Mouse (Mus musculus) MEL (cell line): ENCODE data around the gene Glrx3. TPM values are rescaled to one million over a fixed set of nuclear protein-coding genes. Genes with fewer than 3 reads are reported as not detected.
"Not testable (repeated sequence)": the region's sequence is repeated elsewhere in the genome, so short reads cannot be mapped to it uniquely, and the experiment has no call there.

Experiments used
- DNase-seq: peaks from one replicate; pipeline ENCODE4 v3.0.0; 2011; ENCODE audit warnings: low read depth, low spot score
- H3K27ac ChIP-seq: 2 replicates; pipeline ENCODE4 v1.5.1; 2012; ENCODE audit warnings: low read depth, mild to moderate bottlenecking, control low read depth, low read length, moderate library complexity; ENCODE audit not compliant: control insufficient read depth
- H3K27me3 ChIP-seq, 2 experiments: fragments of 150-350 bp in 1 of 2; sonication (generic) in 1 of 2; 2 replicates each; pipeline ENCODE4 v1.6.1; 2012; ENCODE audit warnings: low read length in 2 of 2, mild to moderate bottlenecking in 2 of 2, improper control_type of control experiment in 1 of 2, moderate library complexity in 1 of 2; ENCODE audit not compliant: insufficient read depth in 2 of 2, control insufficient read depth in 1 of 2
- H3K36me3 ChIP-seq, 2 experiments: 2 replicates each; pipeline ENCODE4 v1.6.1; 2012 to 2014; ENCODE audit warnings: low read length in 2 of 2, improper control_type of control experiment in 1 of 2, inconsistent platforms in 1 of 2, mild to moderate bottlenecking in 1 of 2; ENCODE audit not compliant: insufficient read depth in 2 of 2, control insufficient read depth in 1 of 2
- H3K4me1 ChIP-seq, 2 experiments: fragments of 150-350 bp in 1 of 2; sonication (generic) in 1 of 2; 2 replicates each; pipeline ENCODE4 v1.6.1; 2012; ENCODE audit warnings: low read length in 2 of 2, improper control_type of control experiment in 1 of 2, mild to moderate bottlenecking in 1 of 2; ENCODE audit not compliant: insufficient read depth in 2 of 2, control insufficient read depth in 1 of 2
- H3K4me3 ChIP-seq, 2 experiments: fragments of 150-350 bp in 1 of 2; sonication (generic) in 1 of 2; 2 replicates each; pipeline ENCODE4 v1.5.1; 2012; ENCODE audit warnings: low read depth in 2 of 2, low read length in 2 of 2, mild to moderate bottlenecking in 2 of 2, moderate library complexity in 2 of 2, control low read depth in 1 of 2, improper control_type of control experiment in 1 of 2; ENCODE audit not compliant: control insufficient read depth in 1 of 2, insufficient read depth in 1 of 2
- H3K79me2 ChIP-seq: 2 replicates; pipeline ENCODE4 v1.6.1; 2012; ENCODE audit warnings: mild to moderate bottlenecking, low read length, moderate library complexity; ENCODE audit not compliant: control insufficient read depth, poor library complexity, insufficient read depth
- H3K9ac ChIP-seq: 2 replicates; pipeline ENCODE4 v1.6.1; 2012; ENCODE audit warnings: low read depth, mild to moderate bottlenecking, control low read depth, low read length, moderate library complexity; ENCODE audit not compliant: control insufficient read depth, poor library complexity, severe bottlenecking
- H3K9me3 ChIP-seq: fragments of 150-350 bp; sonication (generic); replicated peaks from 2 replicates; pipeline ENCODE4 v1.6.1; 2012; ENCODE audit warnings: mild to moderate bottlenecking, low read length, improper control_type of control experiment, moderate library complexity; ENCODE audit not compliant: insufficient read depth
- E2F4 ChIP-seq: IDR thresholded peaks from 2 replicates; pipeline ENCODE4 v1.6.1; 2011; ENCODE audit warnings: low read depth, low read length, improper control_type of control experiment, borderline replicate concordance
- HCFC1 ChIP-seq: IDR thresholded peaks from 2 replicates; pipeline ENCODE4 v1.6.1; 2012; ENCODE audit warnings: low read depth, mild to moderate bottlenecking, inconsistent platforms, low read length, improper control_type of control experiment, moderate library complexity
- KAT2A ChIP-seq: conservative IDR thresholded peaks from 2 replicates; pipeline ENCODE4 v1.6.1; 2012; ENCODE audit warnings: low read depth, low read length, improper control_type of control experiment, inconsistent platforms
- MEF2A ChIP-seq: IDR thresholded peaks from 2 replicates; pipeline ENCODE4 v1.6.1; 2014; ENCODE audit warnings: low read depth, mild to moderate bottlenecking, inconsistent platforms, low read length, improper control_type of control experiment; ENCODE audit not compliant: poor library complexity, insufficient replicate concordance, severe bottlenecking; ENCODE audit errors: extremely low read depth
- MYB ChIP-seq: IDR thresholded peaks from 2 replicates; pipeline ENCODE4 v1.6.1; 2011; ENCODE audit warnings: mild to moderate bottlenecking, low read depth, low read length, improper control_type of control experiment
- NRF1 ChIP-seq: IDR thresholded peaks from 2 replicates; pipeline ENCODE4 v1.6.1; 2014; ENCODE audit warnings: low read depth, mild to moderate bottlenecking, inconsistent platforms, low read length, improper control_type of control experiment, moderate library complexity; ENCODE audit not compliant: poor library complexity, insufficient read depth, severe bottlenecking
- POLR2A ChIP-seq, 2 experiments: IDR thresholded peaks; 2 replicates each; pipeline ENCODE4 v1.6.1; 2011 to 2012; ENCODE audit warnings: low read length in 2 of 2, mild to moderate bottlenecking in 2 of 2, control low read depth in 1 of 2, improper control_type of control experiment in 1 of 2, low read depth in 1 of 2, moderate library complexity in 1 of 2; ENCODE audit not compliant: control insufficient read depth in 1 of 2, insufficient read depth in 1 of 2, poor library complexity in 1 of 2
- POLR2AphosphoS2 ChIP-seq: IDR thresholded peaks from 2 replicates; pipeline ENCODE4 v1.6.1; 2011; ENCODE audit warnings: low read length, improper control_type of control experiment
- POLR2AphosphoS5 ChIP-seq: IDR thresholded peaks from 2 replicates; pipeline ENCODE4 v1.6.1; 2012; ENCODE audit warnings: low read depth, borderline replicate concordance, mild to moderate bottlenecking, inconsistent platforms, low read length, moderate library complexity, mixed read lengths
- TBP ChIP-seq: IDR thresholded peaks from 2 replicates; pipeline ENCODE4 v1.8.0; 2011; ENCODE audit warnings: low read depth, low read length, improper control_type of control experiment
- TCF12 ChIP-seq: IDR thresholded peaks from 2 replicates; pipeline ENCODE4 v1.6.1; 2014; ENCODE audit warnings: low read depth, mild to moderate bottlenecking, inconsistent platforms, low read length, improper control_type of control experiment, moderate library complexity
- polyA plus RNA-seq, 2 experiments: library from polyadenylated mRNA; stranded (reverse) in 1 of 2; unstranded in 1 of 2; fragments of >175 nt in 1 of 2; fragments of >200 nt in 1 of 2; gene quantifications; 2 replicates each; pipeline versions ENCODE4 v1.2.1 to v1.2.4; 2012; ENCODE audit warnings: low replicate concordance in 2 of 2, low read depth in 1 of 2; ENCODE audit not compliant: insufficient read length in 2 of 2, insufficient read depth in 1 of 2, missing spikeins in 1 of 2
- total RNA-seq: library from RNA; depleted of rRNA; stranded (reverse); fragments of 300-350 nt; gene quantifications from 2 replicates; pipeline ENCODE4 v1.2.3, GENCODE M21; 2012

The Glrx3 gene
- total and polyA plus RNA-seq, 3 experiments: 175 to 290 (median 279) TPM

DNA sequence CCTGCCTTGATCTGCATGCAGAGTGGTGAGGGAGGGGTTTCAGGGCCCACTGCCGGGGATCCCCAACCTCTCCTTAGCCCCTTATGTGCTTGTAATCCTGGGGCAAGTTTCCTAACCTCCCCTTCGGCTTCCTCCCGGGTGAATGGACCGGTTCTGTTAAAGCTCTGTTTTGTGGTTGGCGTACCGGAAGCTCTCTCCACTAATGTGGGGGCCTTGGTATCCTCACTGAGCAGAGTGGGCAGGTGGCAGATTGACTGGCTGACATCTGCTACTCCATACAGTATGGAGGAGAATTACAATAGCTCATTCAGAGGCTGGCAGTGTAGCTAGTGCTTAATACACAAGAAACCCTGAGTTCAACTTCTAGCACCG lies 751 bp downstream of the Glrx3 start:
- peak; percentile 60 for DNase-seq

DNA sequence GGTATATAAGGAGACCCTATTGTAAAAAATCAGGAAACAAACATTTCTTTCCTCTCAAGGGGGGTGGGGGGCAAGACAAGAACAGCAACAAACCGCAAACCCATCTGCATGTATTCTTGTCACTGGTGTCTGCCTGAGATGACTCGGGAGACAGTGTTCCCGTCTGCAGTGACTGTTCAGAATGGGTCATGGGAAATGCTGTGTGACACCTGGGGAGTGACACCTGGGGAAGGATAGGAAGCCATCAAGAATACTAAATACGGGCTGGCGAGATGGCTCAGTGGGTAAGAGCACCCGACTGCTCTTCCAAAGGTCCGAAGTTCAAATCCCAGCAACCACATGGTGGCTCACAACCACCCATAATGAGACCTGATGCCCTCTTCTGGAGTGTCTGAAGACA lies 1.5 kb downstream of the Glrx3 start:
- H3K4me1 ChIP-seq, H3K9me3 ChIP-seq, H3K27me3 ChIP-seq, H3K27ac ChIP-seq, DNase-seq: not testable (repeated sequence)
- peak overlapping the region in 1 of 2 experiments; percentile 89; a peak in 2 of 4 replicates for H3K4me3 ChIP-seq
- H3K36me3 ChIP-seq: peaks cover 0 to 11% of the 10 kb centered on the region in 2 experiments; a peak in 3 of 4 replicates
- H3K79me2 ChIP-seq: peaks cover 55% of the 10 kb centered on the region
- H3K9ac ChIP-seq: peak overlapping the region; percentile 100
- TF ChIP-seq TBP: 0 out of 2 replicates have a peak, but pooled peaks have one; percentile 37

More for the DNA sequence above, 751 bp downstream of the Glrx3 start:
- Histone ChIP-seq H3K4me3 (peak overlapping the region; percentile 89 to 99), H3K79me2 (peaks cover 50% of the 10 kb centered on the region), H3K27ac (peak overlapping the region; percentile 60), H3K9ac (peak overlapping the region; percentile 100), H3K27me3 (no peaks in the 10 kb centered on the region), H3K4me1 (peaks cover 0 to 5% of the 10 kb centered on the region in 2 experiments), H3K9me3 (no peaks in the 10 kb centered on the region), H3K36me3 (peaks cover 0 to 11% of the 10 kb centered on the region in 2 experiments; a peak in 3 of 4 replicates)
- TF ChIP-seq E2F4: no peak
- TF ChIP-seq POLR2A (IDR thresholded peaks at IDR 0.05; ENCODE audit: control insufficient read depth in 1 of 2, insufficient read depth in 1 of 2, low read depth in 1 of 2, low read length in 2 of 2, poor library complexity in 1 of 2): no peak
- no peak for TF ChIP-seq MEF2A
- no peak for TF ChIP-seq MYB
- no peak for TF ChIP-seq HCFC1
- TF ChIP-seq NRF1: no peak
- TF ChIP-seq POLR2AphosphoS2: no peak
- TF ChIP-seq KAT2A: no peak
- no peak for TF ChIP-seq POLR2AphosphoS5

DNA sequence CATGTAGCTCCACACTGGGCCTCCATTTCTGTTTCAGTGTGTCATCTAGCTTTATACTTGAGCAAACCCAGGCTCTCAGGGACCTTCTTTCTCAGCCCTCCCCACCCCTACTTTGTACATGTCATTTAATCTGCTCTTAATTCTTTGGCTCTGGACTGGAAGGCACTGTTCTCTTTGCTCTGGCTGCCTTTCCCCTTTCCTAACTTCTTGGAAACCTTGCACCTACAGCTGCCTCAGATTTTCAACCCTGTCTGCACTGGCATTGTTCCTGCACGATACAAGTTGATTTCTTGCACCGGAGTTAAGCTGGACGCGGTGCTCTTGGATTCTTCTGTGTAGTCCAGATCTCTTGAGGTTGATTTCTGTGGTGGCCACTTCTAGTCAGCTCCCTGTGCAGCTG lies 5.5 kb downstream of the Glrx3 start:
- Histone ChIP-seq H3K9me3 (no peaks in the 10 kb centered on the region), H3K27ac (no peak overlapping the region), H3K4me3 (no peak overlapping the region), H3K9ac (no peak overlapping the region), H3K4me1 (peaks cover 0 to 2% of the 10 kb centered on the region in 2 experiments; a peak in 3 of 4 replicates), H3K27me3 (no peaks in the 10 kb centered on the region), H3K36me3 (peaks cover 3 to 11% of the 10 kb centered on the region in 2 experiments), H3K79me2 (peaks cover 56% of the 10 kb centered on the region)
- DNase-seq: no peak
- TF ChIP-seq TCF12: no peak
